Mouse (Mus musculus): ENCODE data around the gene Inpp4a. TPM values are rescaled to one million over a fixed set of nuclear protein-coding genes. Genes with fewer than 3 reads are reported as not detected.

The Inpp4a gene
- total RNA-seq (2021) = 100 to 1,000 TPM; 123 to 132 TPM
- long read RNA-seq, experiment 1, partial matches to known transcripts = 1 of 14 reads
- long read RNA-seq, experiment 1, other reads (novel, unspliced or antisense) = 13 of 14 reads
- long read RNA-seq, experiment 2, partial matches to known transcripts = 1 of 15 reads
- long read RNA-seq, experiment 2, other reads (novel, unspliced or antisense) = 14 of 15 reads

DNA sequence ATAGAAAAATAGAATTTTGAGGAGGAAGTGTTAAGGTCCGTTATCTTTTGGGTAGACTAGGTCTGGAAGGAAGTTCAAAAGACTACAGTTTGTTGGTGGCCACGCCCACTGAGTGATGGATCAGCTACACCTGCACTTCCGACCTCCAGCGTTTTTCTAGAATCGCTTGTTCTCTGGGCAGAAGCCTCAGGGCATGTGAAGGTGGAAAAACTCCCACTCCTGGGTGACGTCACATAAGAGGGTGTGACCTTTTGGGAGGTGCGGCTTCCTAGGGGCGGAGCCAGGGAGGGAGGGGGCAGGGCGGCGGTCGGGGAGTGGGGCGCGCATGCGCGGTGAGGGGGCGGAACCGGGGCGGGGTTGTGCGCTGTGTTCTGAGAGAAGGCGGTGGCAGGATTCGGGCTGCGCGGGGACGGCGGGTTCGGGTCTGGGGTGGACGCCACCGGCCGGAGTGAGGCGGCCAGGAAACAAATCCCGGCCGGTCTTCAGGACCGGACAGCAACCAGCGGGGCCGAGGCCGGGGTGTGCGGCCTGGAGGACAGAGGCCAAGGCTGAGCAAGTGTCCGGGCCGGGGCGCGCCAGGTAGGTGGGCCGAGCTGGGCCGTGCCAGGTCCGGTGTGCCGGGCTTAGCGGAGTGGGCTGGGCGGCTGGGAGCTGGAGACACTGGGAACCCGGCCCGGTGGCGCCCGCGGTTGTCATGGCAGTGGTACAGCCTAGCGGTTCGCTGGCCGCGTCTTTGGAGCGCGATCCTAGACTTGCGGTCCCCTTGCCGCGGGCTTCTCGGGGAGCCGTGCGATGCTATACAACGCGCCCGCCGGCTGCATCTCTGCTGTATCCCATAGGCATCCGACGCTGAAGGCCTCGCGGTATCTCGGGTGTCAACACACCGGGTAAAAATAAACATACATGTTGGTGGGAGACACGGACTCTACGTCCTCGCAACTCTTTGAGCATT, at the start of gene Inpp4a:
Gene Inpp4a, plus strand, starts transcription at position 326 of the 952 bp plus-strand sequence.
- peak; percentile 87 to 91 for DNase-seq (ENCODE audit: low spot score in 2 of 2)

DNA sequence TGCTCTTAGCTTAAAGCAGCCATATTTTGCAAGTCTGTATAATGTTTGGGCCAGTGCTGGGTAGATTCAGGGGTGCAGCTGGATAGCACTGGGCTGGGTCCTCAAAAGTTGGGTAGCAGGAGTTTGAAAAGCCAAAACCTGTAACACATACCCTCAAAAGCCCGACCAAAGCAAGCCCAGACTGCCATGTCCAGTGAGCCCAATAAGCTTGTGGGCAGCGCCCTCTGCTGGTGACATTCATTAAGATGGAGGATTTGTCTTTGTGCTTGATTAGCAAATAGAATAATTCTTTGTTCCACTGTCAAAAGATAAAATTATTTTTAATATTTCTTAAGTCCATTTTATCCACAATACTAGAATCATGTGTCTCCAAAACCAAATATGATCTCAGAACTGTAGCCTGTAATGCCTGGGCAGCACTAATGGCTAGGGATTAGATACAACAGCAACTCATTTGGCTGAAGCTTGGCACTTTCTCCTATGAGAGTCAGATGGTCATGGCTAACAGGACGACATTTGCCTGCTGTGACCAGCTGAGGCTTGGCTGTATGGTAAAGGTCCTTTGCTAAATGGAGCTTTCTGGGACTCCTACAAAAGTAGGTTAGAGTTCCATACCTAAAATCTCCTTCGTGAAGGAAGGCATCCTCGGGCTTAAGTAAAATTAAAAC, 48.9 kb upstream of the Inpp4a start:
- DNase-seq (ENCODE audit: low spot score in 2 of 2) = peak; percentile 89 to 91

DNA sequence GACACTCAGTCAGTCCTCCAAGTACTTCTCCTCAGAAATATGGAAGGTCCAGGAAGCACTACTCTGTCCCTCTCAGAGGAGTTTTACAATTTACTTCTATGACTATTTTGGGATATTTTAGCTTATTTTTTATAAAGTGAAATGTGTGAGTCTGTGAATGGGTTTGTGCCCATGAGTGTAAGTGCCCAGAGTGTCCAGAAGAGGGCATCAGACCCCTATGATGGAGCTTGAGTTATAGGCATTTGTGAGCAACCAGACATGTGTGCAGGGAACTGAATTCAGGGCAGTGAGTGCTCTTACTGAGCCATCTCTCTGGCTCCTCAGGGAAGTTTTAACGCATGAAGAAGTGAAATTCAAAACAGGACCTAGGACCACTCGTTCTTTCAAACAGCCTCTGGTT, 41.2 kb upstream of the Inpp4a start:
- DNase-seq (ENCODE audit: low spot score in 2 of 2) = no peak

DNA sequence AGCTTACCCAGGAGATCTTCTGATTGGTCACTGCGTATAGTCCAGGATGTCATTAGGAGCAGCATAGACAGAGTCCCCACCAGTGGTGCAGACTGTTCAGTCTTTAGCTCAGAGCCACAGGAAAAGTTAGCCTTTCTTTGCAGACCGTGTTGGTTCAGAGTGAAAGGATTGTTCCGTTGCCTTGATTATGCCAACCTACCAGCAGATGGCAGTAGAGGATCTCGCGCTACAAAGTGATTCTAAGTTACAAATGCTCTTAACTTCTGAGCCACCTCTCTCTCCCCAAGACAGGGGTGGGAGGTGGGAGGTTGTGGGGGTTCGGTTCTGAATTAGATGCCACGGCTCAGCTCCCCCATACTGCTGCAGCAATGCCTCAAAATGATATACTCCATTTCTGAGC, 27.2 kb upstream of the Inpp4a start:
- DNase-seq (ENCODE audit: low spot score in 2 of 2) = peak; percentile 68 to 80

DNA sequence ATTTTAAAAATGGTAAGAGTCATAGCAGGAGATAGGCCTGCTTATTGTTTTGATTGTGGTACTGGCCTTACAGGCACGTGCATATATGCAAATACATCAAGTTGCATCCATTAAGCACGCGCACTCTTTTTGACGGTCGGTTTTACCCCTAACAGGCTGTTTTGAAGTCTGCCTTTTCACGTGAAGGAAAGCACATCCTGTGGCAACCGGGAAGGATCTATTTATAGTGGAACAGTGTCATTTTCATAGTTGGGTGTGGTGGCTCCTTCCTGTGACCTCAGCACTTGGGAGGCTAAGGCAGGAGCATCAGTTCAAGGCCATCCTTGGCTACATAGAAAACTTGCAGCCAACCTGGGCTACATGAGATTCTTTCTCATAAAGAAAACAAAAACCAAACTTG, 13.1 kb upstream of the Inpp4a start:
- DNase-seq (ENCODE audit: low spot score in 2 of 2) = no peak

DNA sequence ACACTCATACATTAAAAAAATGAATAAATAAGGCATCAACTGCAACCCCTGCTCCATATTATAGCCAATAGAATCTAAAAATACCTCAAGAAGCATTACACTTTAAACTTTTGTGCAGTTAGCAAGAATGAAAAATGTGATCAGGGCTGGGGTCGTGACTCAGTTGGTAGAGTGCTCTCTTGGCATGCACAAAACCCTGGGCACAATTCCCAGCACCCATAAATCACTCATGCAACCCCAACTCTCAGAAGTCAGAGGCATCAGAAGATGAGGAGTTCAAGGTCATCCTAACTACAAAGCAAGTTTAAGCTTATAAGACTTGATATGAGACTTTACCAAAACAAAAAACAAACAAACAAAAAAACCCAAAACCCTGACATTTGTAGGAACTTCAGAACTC, 11.9 kb upstream of the Inpp4a start:
- no peak for DNase-seq (ENCODE audit: low spot score in 2 of 2)

DNA sequence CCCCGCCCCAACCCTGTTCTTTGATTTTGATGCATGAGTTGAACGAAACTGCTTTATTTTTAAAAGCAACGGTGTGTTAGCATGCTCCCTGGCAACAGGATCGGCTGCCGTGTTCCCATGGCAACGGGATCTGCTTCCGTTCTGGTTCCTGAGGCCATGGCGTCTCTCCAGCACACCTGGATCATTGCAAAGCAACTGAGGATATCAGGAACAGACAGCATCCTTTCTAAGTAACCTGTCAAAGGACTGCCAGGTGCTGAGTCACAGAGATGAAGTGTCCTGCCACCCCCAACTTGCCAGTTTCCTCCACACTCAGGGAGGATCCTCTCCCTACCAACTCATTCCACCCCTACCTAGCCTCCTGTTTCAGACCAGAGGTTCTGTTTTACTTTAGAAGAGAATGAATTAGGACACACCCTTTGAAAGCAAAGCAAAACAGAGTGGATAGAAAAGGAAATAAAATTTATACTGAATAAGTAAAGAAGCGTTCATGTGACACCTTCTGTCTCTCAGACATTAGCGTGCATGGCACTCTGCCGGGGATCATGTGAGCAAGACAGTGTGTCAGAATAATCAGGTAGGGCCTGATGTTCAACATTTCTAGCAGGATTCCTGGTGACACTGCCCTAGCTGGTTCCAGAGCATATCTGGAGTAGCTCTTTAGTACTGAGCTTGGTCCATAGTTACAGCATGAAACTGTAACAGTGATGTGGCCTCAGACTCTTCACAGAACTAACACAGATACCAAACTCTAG, 11.3 kb upstream of the Inpp4a start:
- peak; percentile 46 to 51 for DNase-seq (ENCODE audit: low spot score in 2 of 2)

DNA sequence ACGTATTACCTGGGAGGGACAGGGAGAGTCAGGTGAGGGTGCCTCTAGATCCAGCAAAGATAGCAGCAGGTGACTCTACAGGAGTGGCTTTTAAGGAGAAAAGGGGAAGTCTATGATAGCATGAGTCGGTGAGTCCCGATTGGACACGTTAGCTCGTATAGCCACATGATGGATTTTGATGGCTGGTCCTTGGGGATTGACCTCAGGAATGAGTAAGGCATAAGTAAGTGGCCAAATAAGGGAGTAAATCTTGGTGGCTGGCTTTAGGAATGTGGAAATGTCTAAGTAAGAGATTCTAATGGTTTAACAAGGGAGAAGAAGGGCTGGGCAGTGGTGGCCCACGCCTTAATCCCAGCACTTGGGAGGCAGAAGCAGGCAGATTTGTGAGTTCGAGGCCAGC, 10.7 kb upstream of the Inpp4a start:
- DNase-seq (ENCODE audit: low spot score in 2 of 2) = no peak

DNA sequence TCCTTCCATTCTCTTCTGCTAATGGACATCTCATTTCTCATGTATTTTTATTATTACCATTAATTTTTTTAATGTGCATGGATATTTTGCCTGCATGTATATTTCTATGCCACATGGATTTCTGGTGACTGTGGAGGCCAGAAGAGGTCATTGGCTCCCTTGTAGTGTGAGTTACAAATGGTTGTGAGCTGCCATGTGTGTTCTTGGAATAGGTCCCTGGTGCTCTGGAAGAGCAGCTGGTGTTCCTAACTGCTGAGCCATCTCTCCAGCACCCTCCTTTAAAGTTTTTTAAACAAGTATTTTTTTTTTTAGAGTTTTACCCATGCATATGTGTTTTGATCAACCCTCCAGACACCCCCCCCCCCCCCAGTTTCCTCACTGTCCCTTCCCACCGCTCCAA, 3.3 kb upstream of the Inpp4a start:
- no peak for DNase-seq (ENCODE audit: low spot score in 2 of 2)

DNA sequence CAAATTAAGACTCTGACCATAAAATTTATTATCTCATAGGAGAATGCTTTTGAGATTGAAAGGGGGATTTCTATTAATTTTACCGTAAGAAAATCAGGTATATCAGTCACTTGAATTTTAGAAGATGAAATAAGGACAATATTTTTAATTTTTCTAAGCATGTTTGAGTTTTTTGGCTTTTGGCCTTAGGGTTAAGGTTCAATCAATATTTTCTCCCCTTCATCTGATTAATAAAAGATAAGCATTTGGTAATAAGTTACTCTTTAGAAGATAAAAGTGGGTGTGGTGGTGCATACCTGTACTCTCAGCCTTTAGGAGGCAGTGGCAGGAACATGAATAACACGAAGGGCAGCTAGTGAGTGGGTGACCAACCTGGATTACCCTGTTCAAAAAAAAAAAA, 761 bp upstream of the Inpp4a start:
- no peak for DNase-seq (ENCODE audit: low spot score in 2 of 2)

DNA sequence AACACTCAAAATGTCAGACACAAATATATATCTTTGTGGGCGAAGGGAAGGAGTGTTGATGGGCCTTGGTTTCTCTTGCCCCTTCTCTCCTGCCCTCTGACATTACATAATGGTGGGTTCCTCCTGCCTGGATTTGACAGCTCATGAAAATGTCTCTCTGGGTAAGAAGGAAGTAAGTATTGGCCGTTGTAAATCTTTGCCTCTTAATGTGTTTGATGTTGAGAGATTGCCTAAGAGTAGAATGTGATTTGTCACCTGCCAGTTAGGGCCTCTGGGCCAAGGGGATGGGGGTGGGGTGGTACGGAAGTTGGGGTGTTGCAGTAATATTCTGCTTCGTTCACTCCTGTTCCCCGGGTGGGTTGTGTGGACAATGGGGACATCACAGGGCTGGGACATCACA, 985 bp downstream of the Inpp4a start:
- DNase-seq (ENCODE audit: low spot score in 2 of 2) = no peak

DNA sequence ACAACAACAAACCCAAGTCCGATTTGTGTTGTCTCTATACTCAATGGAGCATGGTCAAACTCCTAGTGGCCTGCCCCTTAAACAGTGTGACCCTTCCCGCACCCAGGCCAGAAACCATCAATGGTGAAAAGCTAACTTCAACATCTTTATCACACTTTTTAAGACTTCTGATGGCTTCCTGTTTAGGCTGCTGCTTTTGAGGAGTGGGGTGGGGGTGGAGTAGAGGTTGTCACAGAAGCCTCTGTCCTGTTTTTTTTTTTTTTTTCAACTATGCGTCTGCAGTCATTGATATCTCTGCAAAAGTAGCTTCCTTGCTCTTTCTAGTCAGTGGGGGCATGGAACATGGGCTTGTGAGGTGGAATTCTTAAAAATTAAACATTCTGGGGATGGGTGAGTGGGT, 3.1 kb downstream of the Inpp4a start:
- DNase-seq (ENCODE audit: low spot score in 2 of 2) = no peak

DNA sequence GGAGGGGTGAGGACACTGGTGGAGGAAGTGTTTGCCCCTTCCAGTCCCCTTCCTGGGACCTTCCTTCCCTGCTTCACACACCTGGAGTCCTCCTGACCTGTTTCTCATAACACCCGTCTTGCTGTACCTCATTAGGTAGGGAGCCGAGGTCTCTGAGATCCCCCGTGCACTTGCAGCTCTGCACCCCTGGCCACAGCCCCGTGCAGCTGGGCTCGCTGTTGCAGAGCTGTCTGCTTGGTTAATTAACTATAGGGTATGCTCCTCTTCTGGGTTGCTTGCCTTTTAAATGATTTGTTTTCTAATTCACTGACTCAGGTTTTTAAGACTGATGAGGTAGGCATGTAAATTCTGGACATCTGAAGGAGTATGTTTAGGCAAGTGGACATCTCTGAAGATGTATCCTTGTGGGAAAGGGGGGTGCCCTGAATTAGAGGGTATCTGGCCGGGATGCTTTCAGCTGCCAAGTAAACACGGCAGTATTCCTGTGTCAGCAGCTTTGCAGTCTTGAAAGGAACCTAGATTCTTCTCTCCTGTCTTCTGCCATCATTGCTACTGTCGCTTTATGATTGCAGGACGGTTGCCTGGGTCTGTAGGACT, 6.1 kb downstream of the Inpp4a start:
- DNase-seq (ENCODE audit: low spot score in 2 of 2) = no peak

DNA sequence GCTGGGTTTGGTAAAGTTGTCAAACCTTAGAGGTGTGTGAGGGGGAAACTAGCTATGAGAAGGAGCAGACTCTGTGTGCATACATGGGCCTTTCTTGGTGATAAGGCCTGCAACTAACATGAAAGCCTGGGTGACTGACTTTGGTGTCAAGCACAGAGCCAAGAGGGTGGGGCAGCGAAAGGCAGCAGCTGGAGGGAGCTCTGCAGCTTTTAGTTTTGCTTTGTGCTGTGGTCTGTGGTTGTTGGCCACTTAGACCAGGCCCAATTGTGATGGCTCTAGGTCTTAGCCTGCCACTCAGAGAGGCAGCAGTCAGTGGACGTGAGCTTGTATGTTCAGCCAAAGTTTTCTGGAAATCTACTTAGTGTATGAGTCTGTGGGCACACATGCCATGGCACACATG, 7.9 kb downstream of the Inpp4a start:
- no peak for DNase-seq (ENCODE audit: low spot score in 2 of 2)

DNA sequence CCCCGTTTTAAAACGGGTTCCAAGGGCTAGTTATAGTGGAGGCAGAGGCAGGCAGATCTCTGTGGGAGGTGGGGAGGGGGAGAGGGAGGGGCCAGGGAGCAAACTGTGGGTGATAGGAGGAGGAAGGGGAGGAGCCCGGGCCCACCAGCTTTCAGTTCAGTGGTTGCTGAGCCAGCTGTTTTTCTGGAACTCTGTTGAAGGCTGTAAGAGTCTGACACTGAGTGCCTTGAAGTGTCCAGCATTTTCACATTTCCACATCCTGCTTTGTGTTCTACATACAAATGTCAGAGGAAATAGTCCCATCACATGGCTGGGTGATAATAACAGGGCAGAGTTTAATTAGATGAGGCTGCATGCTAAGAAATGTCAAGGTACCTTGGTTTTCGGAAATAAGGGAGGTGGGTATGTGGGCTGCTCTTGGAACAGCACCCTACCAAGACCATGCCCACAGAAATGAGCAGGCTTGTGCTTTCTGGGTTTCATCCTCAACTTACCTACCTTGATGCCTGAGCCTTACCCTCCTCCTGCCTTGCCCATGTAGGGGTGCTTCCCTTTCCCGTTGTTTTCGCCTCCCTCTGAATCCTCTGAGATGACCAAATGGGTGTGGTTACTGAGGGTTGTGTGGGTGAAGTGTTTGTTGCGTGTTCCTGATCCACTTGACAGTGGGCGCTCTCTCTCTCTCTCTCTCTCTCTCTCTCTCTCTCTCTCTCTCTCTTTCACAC, 8.5 kb downstream of the Inpp4a start:
- DNase-seq (ENCODE audit: low spot score in 2 of 2) = no peak

DNA sequence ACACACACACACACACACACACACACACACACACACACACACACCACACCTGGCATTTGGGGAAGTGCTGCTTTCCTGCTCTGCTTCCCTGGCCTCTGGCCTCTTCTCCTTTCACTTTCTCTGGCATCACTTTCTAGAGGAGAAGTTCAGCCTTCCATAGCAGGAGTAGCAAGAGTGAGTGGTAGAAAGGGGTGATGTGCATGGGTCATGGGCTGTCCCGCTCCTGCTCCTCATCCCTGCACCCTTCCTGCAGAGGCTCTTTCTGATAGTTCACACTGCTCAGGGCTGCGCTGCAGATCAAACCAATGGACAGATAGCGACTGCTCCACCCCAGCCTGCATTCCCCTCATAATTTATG, 9.1 kb downstream of the Inpp4a start:
- no peak for DNase-seq (ENCODE audit: low spot score in 2 of 2)

DNA sequence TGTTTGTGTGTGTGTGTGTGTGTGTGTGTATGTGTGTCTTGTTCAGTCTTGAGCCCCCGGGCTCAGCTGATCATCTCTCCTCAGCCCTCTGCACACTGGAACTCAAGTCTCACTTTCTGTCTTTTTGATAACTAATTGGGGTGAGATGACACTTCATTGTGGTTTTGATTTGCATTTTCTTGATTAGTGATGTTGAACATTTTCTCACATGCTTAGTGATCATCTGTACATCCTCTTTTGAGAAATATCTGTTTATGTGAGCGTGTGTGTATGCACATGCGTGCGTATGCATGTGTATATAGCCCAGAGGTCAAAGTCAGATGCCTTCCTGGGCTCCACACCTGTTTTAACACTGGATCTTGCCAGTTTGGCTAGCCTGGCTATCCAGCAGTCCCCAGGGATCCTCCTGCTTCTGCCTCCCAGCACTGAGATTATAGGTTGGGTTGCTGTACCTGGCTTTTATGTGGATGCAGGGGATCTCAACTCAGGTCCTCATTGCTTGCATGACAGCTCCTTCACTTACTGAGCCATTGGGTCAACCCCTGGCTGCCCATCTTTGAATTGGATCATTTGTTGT, 10.4 kb downstream of the Inpp4a start:
- DNase-seq (ENCODE audit: low spot score in 2 of 2) = no peak

DNA sequence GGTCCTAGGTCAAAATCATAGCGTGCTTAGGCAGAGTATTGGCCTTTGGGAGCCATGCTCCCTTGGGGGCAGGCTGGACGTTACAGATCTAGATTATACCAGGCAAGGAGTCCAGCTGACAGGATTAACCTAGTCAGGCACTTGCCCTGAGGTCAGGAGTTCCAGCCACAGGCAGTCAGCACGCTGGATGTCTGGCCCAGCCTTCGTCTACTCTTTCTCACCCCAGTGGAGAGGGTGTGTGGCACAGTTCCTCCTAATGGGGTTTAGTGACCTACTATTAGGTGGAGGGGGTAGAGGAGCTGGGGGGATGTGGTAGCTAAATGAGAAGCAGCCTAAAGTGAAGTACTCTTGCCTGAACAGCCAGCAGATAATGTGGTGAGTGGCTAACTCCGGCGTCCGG, 14.7 kb downstream of the Inpp4a start:
- DNase-seq (ENCODE audit: low spot score in 2 of 2) = no peak

DNA sequence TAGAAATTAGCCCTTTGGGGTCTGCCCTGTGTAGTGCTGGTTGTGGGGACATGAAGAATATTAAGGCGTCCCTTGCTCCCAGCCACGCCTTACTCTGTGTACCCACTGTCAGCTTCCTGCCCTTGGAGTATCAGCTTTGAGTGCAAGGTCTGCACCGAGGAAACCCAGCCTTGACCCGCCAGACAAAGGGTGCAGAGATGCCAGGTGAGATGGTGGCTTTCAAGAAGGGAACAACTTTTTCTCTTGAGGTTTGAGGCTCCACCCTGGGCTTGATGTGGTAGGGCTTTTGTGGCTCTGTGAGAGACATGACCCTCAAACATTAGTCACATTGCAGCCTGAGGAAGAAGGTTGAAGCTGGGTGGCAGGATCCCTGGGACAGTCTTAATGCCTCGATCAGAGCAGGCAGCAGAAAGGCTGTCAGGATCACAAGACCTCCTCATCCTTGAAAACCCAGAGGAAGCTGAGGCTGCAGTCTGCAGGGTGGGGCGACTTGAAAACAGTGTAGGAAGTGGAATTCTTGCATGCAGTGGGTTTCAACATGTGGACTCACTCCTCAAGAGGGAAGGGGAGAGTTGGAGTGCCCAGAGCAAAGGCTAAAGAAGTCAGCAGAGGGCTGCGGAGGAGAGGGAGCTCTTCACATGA, 18.1 kb downstream of the Inpp4a start:
- no peak for DNase-seq (ENCODE audit: low spot score in 2 of 2)

DNA sequence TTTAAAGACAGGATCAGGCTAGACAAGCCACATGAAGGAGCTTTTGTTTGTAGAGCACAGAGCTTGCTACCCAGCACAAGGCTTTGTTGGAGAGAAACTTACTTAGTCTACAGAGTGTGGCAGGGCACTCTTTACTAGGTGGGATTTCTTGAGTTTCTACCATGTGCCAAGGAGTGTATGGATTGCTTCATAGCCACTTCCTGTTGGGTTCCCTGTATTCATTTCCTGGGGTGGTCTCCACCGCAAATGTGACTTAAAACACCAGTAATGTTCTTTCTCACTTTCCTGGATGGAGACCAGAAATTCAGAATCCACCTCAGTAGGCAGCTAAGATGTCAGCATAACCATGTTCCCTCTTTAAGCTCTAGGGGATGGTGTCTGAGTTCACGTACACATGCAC, 18.9 kb downstream of the Inpp4a start:
- DNase-seq (ENCODE audit: low spot score in 2 of 2) = no peak

Data from layer of hippocampus, postnatal 14 days (tissue).